Mouse (Mus musculus): ENCODE results near the gene Gpx7. TPM values are rescaled to one million over a fixed set of nuclear protein-coding genes. Genes with fewer than 3 reads are reported as not detected.

The Gpx7 gene
- polyA plus RNA-seq, 1 experiment = 2.7 TPM

- DNase-seq (ENCODE audit: low read depth in 1 of 2, low spot score in 2 of 2) = no peak
- H3K4me1 ChIP-seq (ENCODE audit: control insufficient read depth, insufficient read depth, insufficient read length) = no peaks in the 10 kb centered on the region; the same call in 1 of the 2 replicates
- no peaks in the 10 kb centered on the region for H3K27me3 ChIP-seq (ENCODE audit: control insufficient read depth, insufficient read depth, low read length)
- no peak for TF ChIP-seq CTCF (IDR thresholded peaks at IDR 0.05; ENCODE audit: extremely low read depth, insufficient read depth, insufficient read length, insufficient replicate concordance)
- TF ChIP-seq POLR2A (IDR thresholded peaks at IDR 0.05; ENCODE audit: low read depth, low read length) = no peak
- no peaks in the 10 kb centered on the region for H3K36me3 ChIP-seq (ENCODE audit: control insufficient read depth, insufficient read depth, low read length)
- no peak overlapping the region for H3K4me3 ChIP-seq (ENCODE audit: extremely low read depth, insufficient read depth, insufficient read length)
- H3K27ac ChIP-seq (ENCODE audit: insufficient read depth, low read length) = no peak overlapping the region
- WGBS = 52% methylated on average over 8 of the region's 8 CpGs
Observed at GRCm38 (mm10) chr4:108350819-108351218, 55.9 kb downstream of the Gpx7 start.

Other genes with a start within 250 kb of the Gpx7 start
- gene Echdc2, start 241.5 kb downstream of the Gpx7 start, polyA plus RNA-seq (2012; rRNA removed) = 3.4 and 4.9 TPM in 2 replicates
- gene Zyg11a, start 188.9 kb downstream of the Gpx7 start, polyA plus RNA-seq (2012; rRNA removed) = 0.04 TPM in 1 of 2 replicates, not detected in the other
- 4.3 and 5.5 TPM in 2 replicates for gene Zyg11b, start 105.9 kb downstream of the Gpx7 start, polyA plus RNA-seq (2012; rRNA removed)
- gene Coa7, start 78.8 kb downstream of the Gpx7 start, polyA plus RNA-seq (2012; rRNA removed) = 2.8 and 3.7 TPM in 2 replicates
- not detected in 2 replicates for gene Shisal2a, start 23.6 kb downstream of the Gpx7 start, polyA plus RNA-seq (2012; rRNA removed)
- 76.3 and 87.6 TPM in 2 replicates for gene Tut4, start 52.5 kb upstream of the Gpx7 start, polyA plus RNA-seq (2012; rRNA removed)
- gene Prpf38a, start 172.4 kb upstream of the Gpx7 start, polyA plus RNA-seq (2012; rRNA removed) = 2.1 and 2.4 TPM in 2 replicates
- gene Orc1, start 172.5 kb upstream of the Gpx7 start, polyA plus RNA-seq (2012; rRNA removed) = 1.2 and 1.5 TPM in 2 replicates
- 33.1 and 39.0 TPM in 2 replicates for gene Cc2d1b, start 213.0 kb upstream of the Gpx7 start, polyA plus RNA-seq (2012; rRNA removed)

Measured in spleen, adult 2 months (tissue).